Mouse (Mus musculus) liver, embryonic 11.5 days (tissue): ENCODE measurements at regions not wholly inside any gene's neighbourhood (a gene's known extent, or its start where the extent isn't known, plus 50 kb on each side); places are given as distances from the start of the nearest gene placed in this dataset.

Source experiments
- ATAC-seq: fragments of 200-750 bp; cut with Nextera tagmentation; replicated peaks from 2 replicates; pipeline ENCODE4 v1.8.0; 2017; ENCODE audit warnings: moderate number of reproducible peaks, mild to moderate bottlenecking, moderate TSS enrichment, moderate library complexity; ENCODE audit not compliant: low FRiP score
- DNase-seq: peaks from one replicate; pipeline ENCODE4 v3.0.0-alpha.2; 2017; ENCODE audit warnings: low spot score
- H3K27ac ChIP-seq: fragments of 300-500 bp; sonication (generic); 2 replicates; pipeline ENCODE4 v1.5.1; 2014; ENCODE audit warnings: mild to moderate bottlenecking, low read depth, low read length, control low read depth
- H3K27me3 ChIP-seq: fragments of 300-500 bp; sonication (generic); replicated peaks from 2 replicates; pipeline ENCODE4 v1.6.1; 2014; ENCODE audit warnings: low read length, mixed read lengths; ENCODE audit not compliant: control insufficient read depth, insufficient read depth
- H3K36me3 ChIP-seq: fragments of 300-500 bp; sonication (generic); 2 replicates; pipeline ENCODE4 v1.6.1; 2014; ENCODE audit warnings: mild to moderate bottlenecking, low read length, moderate library complexity, mixed read lengths; ENCODE audit not compliant: control insufficient read depth, insufficient read depth
- H3K4me1 ChIP-seq: fragments of 300-500 bp; sonication (generic); replicated peaks from 2 replicates; pipeline ENCODE4 v1.6.1; 2014; ENCODE audit warnings: low read length, mixed read lengths; ENCODE audit not compliant: control insufficient read depth, insufficient read depth
- H3K4me2 ChIP-seq: fragments of 300-500 bp; sonication (generic); 2 replicates; pipeline ENCODE4 v1.6.1; 2014; ENCODE audit warnings: mild to moderate bottlenecking, control low read depth, moderate library complexity
- H3K4me3 ChIP-seq: fragments of 300-500 bp; sonication (generic); 2 replicates; pipeline ENCODE4 v1.5.1; 2014; ENCODE audit warnings: low read depth, low read length, control low read depth
- H3K9ac ChIP-seq: fragments of 300-500 bp; sonication (generic); 2 replicates; pipeline ENCODE4 v1.6.1; 2014; ENCODE audit warnings: low read depth, low read length, control low read depth
- H3K9me3 ChIP-seq: fragments of 300-500 bp; sonication (generic); 2 replicates; pipeline ENCODE4 v1.6.1; 2016; ENCODE audit warnings: low read length, inconsistent platforms, mixed read lengths; ENCODE audit not compliant: control insufficient read depth
- WGBS: fragments of 180-500 bp; shearing (Covaris S2); extraction: QIAGEN DNeasy Blood & Tissue Kit; methylation state at CpG from one replicate; pipeline ENCODE4 v1.1.7; 2014; 5-methylcytosine and 5-hydroxymethylcytosine counted together

DNA sequence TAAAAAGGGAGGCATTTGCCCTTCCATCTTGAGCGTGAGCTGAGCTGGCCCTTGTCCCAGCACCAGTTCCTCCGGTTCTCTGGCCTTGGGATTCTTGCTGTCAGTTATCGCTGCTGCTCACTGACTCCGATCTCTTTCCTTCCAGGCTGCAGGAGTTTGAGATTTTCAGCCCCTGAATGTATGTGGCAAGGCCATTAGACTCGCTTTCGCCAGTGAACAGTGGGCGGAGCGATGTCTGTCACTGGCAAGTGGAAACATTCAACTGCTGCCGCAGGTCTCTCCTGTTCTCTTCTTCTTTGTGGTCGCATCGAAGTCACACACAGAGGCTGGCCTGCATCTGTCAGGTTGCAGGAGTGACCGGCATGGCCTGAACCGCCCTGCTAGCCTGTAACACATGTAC, 104.6 kb upstream of the Jarid2 start:
- no peak overlapping the region for H3K9ac ChIP-seq
- 62% methylated on average over 13 of the region's 13 CpGs for WGBS

GRCm38 (mm10) chr13:44625792-44626191, 103.5 kb upstream of the Jarid2 start:
- no peak for ATAC-seq
- H3K27ac ChIP-seq = no peak overlapping the region
- H3K4me2 ChIP-seq = no peak overlapping the region
- H3K36me3 ChIP-seq = no peaks in the 10 kb centered on the region
- no peaks in the 10 kb centered on the region for H3K9me3 ChIP-seq
- no peak overlapping the region for H3K4me3 ChIP-seq
- 57% methylated on average over 7 of the region's 7 CpGs for WGBS
- no peak overlapping the region for H3K9ac ChIP-seq
- no peak for DNase-seq
- H3K27me3 ChIP-seq = no peaks in the 10 kb centered on the region
- H3K4me1 ChIP-seq = 0 out of 2 replicates have a peak, but pooled peaks cover 2% of the 10 kb centered on the region

More for the DNA sequence above, 104.6 kb upstream of the Jarid2 start:
- Histone ChIP-seq H3K36me3 (no peaks in the 10 kb centered on the region), H3K4me3 (no peak overlapping the region), H3K27me3 (no peaks in the 10 kb centered on the region), H3K4me1 (0 out of 2 replicates have a peak, but pooled peaks cover 2% of the 10 kb centered on the region), H3K27ac (no peak overlapping the region), H3K4me2 (no peak overlapping the region), H3K9me3 (no peaks in the 10 kb centered on the region)
- DNase-seq (no peak), ATAC-seq (no peak)

GRCm38 (mm10) chr13:44626806-44627205, 102.5 kb upstream of the Jarid2 start:
- Histone ChIP-seq H3K36me3 (no peaks in the 10 kb centered on the region), H3K27ac (no peak overlapping the region; the same call in 1 of the 2 replicates), H3K4me3 (no peak overlapping the region), H3K9me3 (no peaks in the 10 kb centered on the region), H3K4me1 (0 out of 2 replicates have a peak, but pooled peaks cover 2% of the 10 kb centered on the region), H3K27me3 (no peaks in the 10 kb centered on the region), H3K4me2 (no peak overlapping the region), H3K9ac (no peak overlapping the region)
- DNase-seq (no peak), ATAC-seq (0 out of 2 replicates have a peak, but pooled peaks have one; percentile 36)
- 37% methylated on average over 11 of the region's 11 CpGs for WGBS

DNA sequence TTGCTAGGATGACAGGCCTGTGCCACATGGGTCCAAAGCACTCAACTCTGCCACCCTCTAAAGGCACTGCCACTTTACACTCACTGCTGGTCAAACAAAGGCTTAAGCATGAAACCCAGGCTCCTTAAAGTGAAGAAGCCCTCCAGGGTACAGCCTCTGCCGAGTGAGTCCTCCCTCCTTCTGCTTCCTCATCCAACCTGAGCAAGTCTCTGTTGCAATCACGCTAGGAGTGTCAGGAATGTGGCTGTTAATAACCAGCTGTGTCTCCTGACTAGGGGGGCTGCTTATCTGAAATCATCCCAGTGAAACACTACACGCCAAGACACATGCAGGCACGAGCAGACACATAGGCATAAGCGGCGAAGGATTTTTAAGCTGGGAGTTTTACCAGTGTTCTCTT, 99.2 kb upstream of the Jarid2 start:
- no peak for ATAC-seq
- H3K4me3 ChIP-seq = no peak overlapping the region
- H3K9ac ChIP-seq = no peak overlapping the region
- no peak overlapping the region for H3K4me2 ChIP-seq
- H3K36me3 ChIP-seq = no peaks in the 10 kb centered on the region
- no peak overlapping the region; the same call in 1 of the 2 replicates for H3K27ac ChIP-seq
- no peaks in the 10 kb centered on the region for H3K27me3 ChIP-seq
- WGBS = 51% methylated on average over 6 of the region's 6 CpGs
- no peaks in the 10 kb centered on the region for H3K9me3 ChIP-seq
- DNase-seq = no peak
- peaks cover 6% of the 10 kb centered on the region; the same call in 1 of the 2 replicates for H3K4me1 ChIP-seq

DNA sequence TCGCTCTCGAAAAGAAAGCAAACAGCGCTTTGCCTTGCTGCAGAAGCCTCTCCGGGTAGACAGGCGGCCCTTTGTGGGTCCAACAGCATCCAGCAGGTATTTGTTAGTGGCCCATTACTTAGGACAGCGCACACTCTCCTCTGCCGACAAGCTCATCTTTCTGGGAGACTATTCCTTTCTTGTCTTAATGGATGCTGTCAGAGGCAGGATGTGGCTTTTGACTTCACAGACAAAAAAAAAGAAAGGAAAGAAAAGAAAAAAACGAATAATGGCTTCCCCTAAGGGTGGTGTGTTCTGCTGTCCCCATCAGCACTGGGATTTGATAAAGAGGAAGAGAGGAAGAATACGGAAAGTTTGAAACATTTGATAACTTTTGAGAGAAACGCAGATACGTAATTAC, 94.7 kb upstream of the Jarid2 start:
- DNase-seq = no peak
- H3K27me3 ChIP-seq = no peaks in the 10 kb centered on the region
- WGBS = 24% methylated on average over 11 of the region's 11 CpGs
- no peak overlapping the region for H3K4me3 ChIP-seq
- H3K36me3 ChIP-seq = no peaks in the 10 kb centered on the region
- peak overlapping the region; percentile 33 for H3K4me2 ChIP-seq
- no peak overlapping the region for H3K9ac ChIP-seq
- ATAC-seq = no peak
- H3K4me1 ChIP-seq = peaks cover 15% of the 10 kb centered on the region
- H3K27ac ChIP-seq = no peak overlapping the region; the same call in 1 of the 2 replicates
- H3K9me3 ChIP-seq = no peaks in the 10 kb centered on the region

DNA sequence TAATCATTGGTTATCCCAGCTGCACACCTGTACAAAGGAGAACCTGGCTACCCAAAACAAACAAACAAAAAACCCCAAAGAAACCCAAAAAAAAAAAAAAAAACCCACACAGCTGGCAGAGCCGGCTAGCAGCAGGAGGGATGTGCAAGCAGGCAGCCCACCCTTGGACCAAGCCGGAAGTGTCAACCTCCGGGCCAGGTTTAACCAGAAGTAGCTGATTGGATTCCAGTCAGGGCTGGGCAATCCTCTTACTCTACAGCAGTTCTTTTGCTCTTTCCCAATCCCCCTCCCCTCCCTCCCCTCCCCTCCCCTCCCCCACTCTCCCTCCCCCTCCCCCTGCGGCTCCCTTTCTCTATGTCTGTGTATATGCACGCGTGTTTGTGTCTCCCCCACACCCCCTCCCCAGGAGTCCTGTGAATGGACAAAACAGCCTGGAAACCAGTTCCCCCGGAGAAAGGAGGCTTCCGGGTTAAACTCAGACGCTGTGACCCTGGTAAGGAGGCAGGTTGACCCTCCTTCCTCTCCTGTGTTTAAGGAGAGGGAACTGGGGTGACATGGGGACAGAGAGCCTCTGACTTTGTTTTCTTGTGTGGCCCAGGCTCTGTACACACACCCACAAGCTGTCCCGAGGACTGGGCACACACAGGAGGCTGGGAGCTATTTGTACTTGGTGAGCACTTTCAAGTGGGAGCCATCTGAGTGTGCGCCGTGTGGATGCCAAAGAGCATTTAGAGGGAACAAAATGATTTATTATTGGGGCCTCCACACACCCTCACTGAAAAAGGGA, 93.9 kb upstream of the Jarid2 start:
- no peak for ATAC-seq

GRCm38 (mm10) chr13:44636008-44636335, 93.3 kb upstream of the Jarid2 start:
- Histone ChIP-seq H3K9ac (no peak overlapping the region), H3K9me3 (no peaks in the 10 kb centered on the region), H3K4me2 (peak overlapping the region; percentile 33; the same call in 1 of the 2 replicates), H3K4me1 (peaks cover 15% of the 10 kb centered on the region), H3K4me3 (no peak overlapping the region), H3K36me3 (no peaks in the 10 kb centered on the region), H3K27ac (peak overlapping the region; percentile 21; the same call in 1 of the 2 replicates), H3K27me3 (no peaks in the 10 kb centered on the region)
- DNase-seq (no peak), ATAC-seq (no peak)
- 52% methylated on average over 2 of the region's 2 CpGs for WGBS

More for the DNA sequence above, 93.9 kb upstream of the Jarid2 start:
- Histone ChIP-seq H3K27ac (peak overlapping the region; percentile 21; the same call in 1 of the 2 replicates), H3K27me3 (no peaks in the 10 kb centered on the region), H3K4me1 (peaks cover 15% of the 10 kb centered on the region), H3K4me2 (peak overlapping the region; percentile 33), H3K9ac (no peak overlapping the region), H3K36me3 (no peaks in the 10 kb centered on the region), H3K9me3 (no peaks in the 10 kb centered on the region), H3K4me3 (no peak overlapping the region)
- no peak for DNase-seq
- 16% methylated on average over 11 of the region's 12 CpGs for WGBS

- Histone ChIP-seq H3K4me1 (peaks cover 5% of the 10 kb centered on the region; the same call in 1 of the 2 replicates), H3K4me2 (no peak overlapping the region), H3K36me3 (no peaks in the 10 kb centered on the region), H3K27ac (no peak overlapping the region), H3K27me3 (no peaks in the 10 kb centered on the region), H3K4me3 (no peak overlapping the region), H3K9me3 (no peaks in the 10 kb centered on the region), H3K9ac (no peak overlapping the region)
- no peak for ATAC-seq
- no peak for DNase-seq
- 74% methylated on average over 7 of the region's 7 CpGs for WGBS
Observed at GRCm38 (mm10) chr13:44642361-44642760, 86.9 kb upstream of the Jarid2 start.

- Histone ChIP-seq H3K4me1 (peaks cover 5% of the 10 kb centered on the region; the same call in 1 of the 2 replicates), H3K36me3 (no peaks in the 10 kb centered on the region), H3K9ac (no peak overlapping the region), H3K9me3 (no peaks in the 10 kb centered on the region), H3K27ac (no peak overlapping the region), H3K4me3 (no peak overlapping the region), H3K4me2 (no peak overlapping the region), H3K27me3 (no peaks in the 10 kb centered on the region)
- DNase-seq (no peak), ATAC-seq (no peak)
- WGBS = 60% methylated on average over 13 of the region's 13 CpGs
Observed at GRCm38 (mm10) chr13:44650052-44650451, 79.2 kb upstream of the Jarid2 start.
